Mouse (Mus musculus) liver, embryonic 14.5 days (tissue): ENCODE data around the gene Micu1.
A peak's percentile ranks its signal among the peaks of the same experiment; 100 is the strongest.

Source experiments
- CTCF ChIP-seq: IDR thresholded peaks from 2 replicates; pipeline ENCODE4 v1.5.1; 2016; ENCODE audit warnings: antibody characterized with exemption, low read depth, control low read depth
- EP300 ChIP-seq: IDR thresholded peaks from 2 replicates; pipeline ENCODE4 v1.6.1; 2016; ENCODE audit warnings: antibody characterized with exemption, low read depth

DNA sequence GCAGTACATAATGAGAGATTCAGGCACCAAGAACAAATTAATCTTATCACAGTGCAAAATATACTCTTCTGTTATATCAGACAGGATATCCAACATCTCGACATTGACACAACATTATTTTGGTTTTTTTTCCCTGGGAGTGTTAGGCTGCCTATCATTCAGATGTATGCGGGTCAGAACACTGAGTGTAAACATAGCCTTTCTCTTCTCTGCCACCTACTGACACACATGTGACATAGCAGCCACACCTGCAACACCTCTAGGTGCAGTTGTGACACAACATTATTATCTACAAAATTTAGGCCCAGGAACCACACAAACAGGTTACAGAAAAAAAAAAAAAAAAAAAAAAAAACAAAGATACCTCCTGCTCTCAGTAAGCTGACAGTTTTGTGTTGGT, 115.3 kb downstream of the Micu1 start:
- TF ChIP-seq EP300 (no peak), CTCF (peak; percentile 76)
